Mouse (Mus musculus) embryonic facial prominence, embryonic 14.5 days (tissue): ENCODE results near the gene Arntl. TPM values are rescaled to one million over a fixed set of nuclear protein-coding genes. Genes with fewer than 3 reads are reported as not detected.

ENCODE experiments used
- polyA plus RNA-seq: library from polyadenylated mRNA; unstranded; fragments of >200 nt; fragmentation: Nextera tagmentation; extraction: Ambion mirVana; gene quantifications from 2 replicates; pipeline ENCODE4 v1.2.1, GENCODE M21; 2014

The Arntl gene
- polyA plus RNA-seq, 1 experiment from 2014 or later, result 9.6 TPM

Other genes starting within 250 kb of the Arntl start
- 29.1 and 30.8 TPM in 2 replicates for gene Btbd10, start 161.9 kb downstream of the Arntl start, polyA plus RNA-seq
- gene Pth, start 181.1 kb downstream of the Arntl start, polyA plus RNA-seq, result 21.1 and 35.0 TPM in 2 replicates